Mouse (Mus musculus) kidney, postnatal 14 days (tissue): ENCODE measurements around the gene Gm3371.
"Not testable (repeated sequence)": the region's sequence is repeated elsewhere in the genome, so short reads cannot be mapped to it uniquely, and the experiment has no call there.

Source experiments
- DNase-seq: peaks from one replicate; pipeline ENCODE4 v3.0.0; 2022; ENCODE audit warnings: mixed read lengths

Gene Gm3371

GRCm38 (mm10) chr14:44410588-44410987 lies at the start of gene Gm3371:
Gm3371 (minus strand) TSS chr14:44410688.
- DNase-seq: not testable (repeated sequence)

GRCm38 (mm10) chr14:44433335-44433734 lies 22.8 kb upstream of the Gm3371 start, which contains the start of gene Gm8232:
Gm8232 (plus strand) TSS chr14:44433635.
- not testable (repeated sequence) for DNase-seq

- DNase-seq: not testable (repeated sequence)
Observed at GRCm38 (mm10) chr14:44384233-44384632, 26.3 kb downstream of the Gm3371 start.

GRCm38 (mm10) chr14:44365057-44365456 lies 45.4 kb downstream of the Gm3371 start, which contains the start of gene Gm8229:
Gm8229 (plus strand) TSS chr14:44365357.
- DNase-seq: not testable (repeated sequence)

GRCm38 (mm10) chr14:44362301-44362700 lies 48.2 kb downstream of the Gm3371 start:
- not testable (repeated sequence) for DNase-seq

- DNase-seq: not testable (repeated sequence)
Observed at GRCm38 (mm10) chr14:44361416-44361815, 49.1 kb downstream of the Gm3371 start.
